Mouse (Mus musculus): Measurements from ENCODE around the gene Gm10670. TPM values are rescaled to one million over a fixed set of nuclear protein-coding genes. Genes with fewer than 3 reads are reported as not detected.
"Not testable (repeated sequence)": the region's sequence is repeated elsewhere in the genome, so short reads cannot be mapped to it uniquely, and the experiment has no call there.

The Gm10670 gene
- not detected in 2 replicates for polyA plus RNA-seq (2015; fragmentation: Nextera tagmentation; extraction: Ambion mirVana)

- H3K4me1 ChIP-seq (ENCODE audit: insufficient read depth, low read depth, low read length); H3K27me3 ChIP-seq (replicated peaks; ENCODE audit: insufficient read depth, low read length); DNase-seq (ENCODE audit: low spot score); H3K27ac ChIP-seq (ENCODE audit: low read length); H3K4me3 ChIP-seq (ENCODE audit: low read depth, low read length); H3K4me2 ChIP-seq (replicated peaks; ENCODE audit: low read depth, low read length); H3K36me3 ChIP-seq (ENCODE audit: insufficient read depth, low read length); ATAC-seq; H3K9ac ChIP-seq (replicated peaks; ENCODE audit: low read depth); H3K9me3 ChIP-seq (ENCODE audit: low read length): not testable (repeated sequence)
- no CpG with 5 or more reads among the region's 5 CpGs for WGBS
Measured at GRCm38 (mm10) chr7:20474825-20475224, at the start of gene Gm10670. Gene Gm10670, minus strand, starts transcription at chr7:20474925.

- not testable (repeated sequence) for H3K4me1 ChIP-seq (ENCODE audit: insufficient read depth, low read depth, low read length); DNase-seq (ENCODE audit: low spot score); H3K27me3 ChIP-seq (replicated peaks; ENCODE audit: insufficient read depth, low read length); H3K36me3 ChIP-seq (ENCODE audit: insufficient read depth, low read length); H3K27ac ChIP-seq (ENCODE audit: low read length); H3K4me2 ChIP-seq (replicated peaks; ENCODE audit: low read depth, low read length); H3K4me3 ChIP-seq (ENCODE audit: low read depth, low read length); H3K9me3 ChIP-seq (ENCODE audit: low read length); H3K9ac ChIP-seq (replicated peaks; ENCODE audit: low read depth); ATAC-seq
- WGBS: no CpG with 5 or more reads among the region's 3 CpGs
Measured at GRCm38 (mm10) chr7:20510434-20510833, 35.7 kb upstream of the Gm10670 start, which contains the start of gene Vmn1r103. Gene Vmn1r103, minus strand, starts transcription at chr7:20510534.

- not testable (repeated sequence) for H3K4me2 ChIP-seq (replicated peaks; ENCODE audit: low read depth, low read length); H3K36me3 ChIP-seq (ENCODE audit: insufficient read depth, low read length); DNase-seq (ENCODE audit: low spot score); H3K27me3 ChIP-seq (replicated peaks; ENCODE audit: insufficient read depth, low read length); H3K9ac ChIP-seq (replicated peaks; ENCODE audit: low read depth); H3K4me1 ChIP-seq (ENCODE audit: insufficient read depth, low read depth, low read length); H3K9me3 ChIP-seq (ENCODE audit: low read length); H3K27ac ChIP-seq (ENCODE audit: low read length); H3K4me3 ChIP-seq (ENCODE audit: low read depth, low read length); ATAC-seq
- WGBS: no CpG with 5 or more reads among the region's 2 CpGs
Measured at GRCm38 (mm10) chr7:20442493-20442892, 32.2 kb downstream of the Gm10670 start, which contains the start of gene Vmn1r101. Gene Vmn1r101, minus strand, starts transcription at chr7:20442593.

Other genes with a start within 250 kb of the Gm10670 start
- gene Gm4498, start 241.1 kb downstream of the Gm10670 start, polyA plus RNA-seq (2015; fragmentation: Nextera tagmentation; extraction: Ambion mirVana): not detected in 2 replicates
- not detected in 2 replicates for gene Gm5890, start 212.1 kb downstream of the Gm10670 start, polyA plus RNA-seq (2015; fragmentation: Nextera tagmentation; extraction: Ambion mirVana)
- gene Gm4133, start 140.9 kb downstream of the Gm10670 start, polyA plus RNA-seq (2015; fragmentation: Nextera tagmentation; extraction: Ambion mirVana): not detected in 2 replicates
- not detected in 2 replicates for gene Gm5728, start 99.5 kb downstream of the Gm10670 start, polyA plus RNA-seq (2015; fragmentation: Nextera tagmentation; extraction: Ambion mirVana)
- gene Vmn1r100, start 57.0 kb downstream of the Gm10670 start, polyA plus RNA-seq (2015; fragmentation: Nextera tagmentation; extraction: Ambion mirVana): not detected in 2 replicates
- not detected in 2 replicates for gene Vmn1r101, start 32.3 kb downstream of the Gm10670 start, polyA plus RNA-seq (2015; fragmentation: Nextera tagmentation; extraction: Ambion mirVana)
- not detected in 2 replicates for gene Vmn1r103, start 35.6 kb upstream of the Gm10670 start, polyA plus RNA-seq (2015; fragmentation: Nextera tagmentation; extraction: Ambion mirVana)
- not detected in 2 replicates for gene Vmn1r104, start 58.9 kb upstream of the Gm10670 start, polyA plus RNA-seq (2015; fragmentation: Nextera tagmentation; extraction: Ambion mirVana)
- gene Gm5726, start 70.8 kb upstream of the Gm10670 start, polyA plus RNA-seq (2015; fragmentation: Nextera tagmentation; extraction: Ambion mirVana): not detected in 2 replicates
- gene Gm4141, start 101.3 kb upstream of the Gm10670 start, polyA plus RNA-seq (2015; fragmentation: Nextera tagmentation; extraction: Ambion mirVana): not detected in 2 replicates
- gene Gm4513, start 124.1 kb upstream of the Gm10670 start, polyA plus RNA-seq (2015; fragmentation: Nextera tagmentation; extraction: Ambion mirVana): not detected in 2 replicates
- not detected in 2 replicates for gene Vmn1r107, start 194.0 kb upstream of the Gm10670 start, polyA plus RNA-seq (2015; fragmentation: Nextera tagmentation; extraction: Ambion mirVana)
- gene Vmn1r111, start 228.3 kb upstream of the Gm10670 start, polyA plus RNA-seq (2015; fragmentation: Nextera tagmentation; extraction: Ambion mirVana): not detected in 2 replicates